In genomic region chr9:27191501-27191981, GRCm38 (mm10) we compare ENCODE assay signal across 8 mouse cellular contexts. TPM values are rescaled to one million over a fixed set of nuclear protein-coding genes. Genes with fewer than 3 reads are reported as not detected.
DNase-seq lines count a peak whose midpoint lies in the region; ATAC-seq and TF ChIP-seq lines count a peak whose summit lies in the region.

No protein-coding gene starts in this region.

- H3K27ac ChIP-seq in forebrain, embryonic 10.5 days, result peak overlapping the region; percentile 79
- peak overlapping the region; percentile 86 for H3K27ac ChIP-seq in hindbrain, embryonic 15.5 days (replicated peaks)
- H3K27ac ChIP-seq in liver, embryonic 11.5 days (ENCODE audit: low read depth, low read length), result no peak overlapping the region
- no peak overlapping the region for H3K27ac ChIP-seq in olfactory bulb, adult 2 months (ENCODE audit: insufficient read depth, low read depth, low read length)

- H3K9me3 ChIP-seq in forebrain, embryonic 10.5 days, result no peaks in the 10 kb centered on the region
- no peaks in the 10 kb centered on the region for H3K9me3 ChIP-seq in hindbrain, embryonic 15.5 days
- no peaks in the 10 kb centered on the region for H3K9me3 ChIP-seq in liver, embryonic 11.5 days (ENCODE audit: control insufficient read depth, low read length)

- TF ChIP-seq POLR2A in olfactory bulb, adult 2 months (IDR thresholded peaks at IDR 0.05; ENCODE audit: insufficient read depth, low read depth, low read length), result no peak

- peak overlapping the region; percentile 63 for H3K4me2 ChIP-seq in hindbrain, embryonic 15.5 days
- peak overlapping the region; percentile 49 for H3K4me2 ChIP-seq in liver, embryonic 11.5 days

- 5% methylated on average over 7 of the region's 7 CpGs for WGBS in forebrain, embryonic 10.5 days
- WGBS in hindbrain, embryonic 15.5 days, result 11% methylated on average over 7 of the region's 7 CpGs
- 19% methylated on average over 7 of the region's 7 CpGs for WGBS in liver, embryonic 11.5 days
- WGBS in olfactory bulb, adult 2 months, result 7% methylated on average over 7 of the region's 7 CpGs

- TF ChIP-seq CTCF in olfactory bulb, adult 2 months (IDR thresholded peaks at IDR 0.05; ENCODE audit: insufficient read depth, low read depth, low read length), result no peak

- ATAC-seq in hindbrain, embryonic 15.5 days (ENCODE audit: low FRiP score, low read depth), result peak; percentile 49
- peak; percentile 21; the same call in 1 of the 2 replicates for ATAC-seq in liver, embryonic 11.5 days (replicated peaks; ENCODE audit: low FRiP score)

- DNase-seq in MN1 (ENCODE audit: low spot score), result peak; percentile 77
- peak; percentile 85 for DNase-seq in brain, adult 2 months (ENCODE audit: low read depth, low spot score)
- peak; percentile 27 for DNase-seq in forebrain, embryonic 10.5 days (ENCODE audit: extremely low spot score, low spot score)
- no peak for DNase-seq in liver, embryonic 11.5 days (ENCODE audit: low spot score)
- DNase-seq in frontal cortex, postnatal 14 days (ENCODE audit: low spot score in 2 of 2), result no peak
- DNase-seq in T-cell, adult 2 months (ENCODE audit: low spot score), result no peak

- H3K27me3 ChIP-seq in forebrain, embryonic 10.5 days (ENCODE audit: poor library complexity, severe bottlenecking), result 0 out of 2 replicates have a peak, but pooled peaks cover 14% of the 10 kb centered on the region
- no peaks in the 10 kb centered on the region for H3K27me3 ChIP-seq in hindbrain, embryonic 15.5 days
- H3K27me3 ChIP-seq in liver, embryonic 11.5 days (replicated peaks; ENCODE audit: control insufficient read depth, insufficient read depth, low read length), result no peaks in the 10 kb centered on the region

- peak overlapping the region; percentile 28 for H3K9ac ChIP-seq in hindbrain, embryonic 15.5 days
- H3K9ac ChIP-seq in liver, embryonic 11.5 days (ENCODE audit: low read depth, low read length), result no peak overlapping the region

- H3K4me3 ChIP-seq in forebrain, embryonic 10.5 days, result peak overlapping the region; percentile 44
- H3K4me3 ChIP-seq in hindbrain, embryonic 15.5 days, result peak overlapping the region; percentile 31
- H3K4me3 ChIP-seq in liver, embryonic 11.5 days (ENCODE audit: low read depth, low read length), result no peak overlapping the region
- H3K4me3 ChIP-seq in olfactory bulb, adult 2 months (ENCODE audit: insufficient read depth, low read depth, low read length), result peak overlapping the region; percentile 34

- H3K4me1 ChIP-seq in forebrain, embryonic 10.5 days, result peaks cover 28% of the 10 kb centered on the region
- H3K4me1 ChIP-seq in hindbrain, embryonic 15.5 days (replicated peaks), result peaks cover 37% of the 10 kb centered on the region
- peaks cover 6% of the 10 kb centered on the region; the same call in 1 of the 2 replicates for H3K4me1 ChIP-seq in liver, embryonic 11.5 days (replicated peaks; ENCODE audit: control insufficient read depth, insufficient read depth, low read length)
- peaks cover 24% of the 10 kb centered on the region for H3K4me1 ChIP-seq in olfactory bulb, adult 2 months (ENCODE audit: control insufficient read depth, insufficient read depth, low read length)

- H3K36me3 ChIP-seq in forebrain, embryonic 10.5 days (replicated peaks), result no peaks in the 10 kb centered on the region
- H3K36me3 ChIP-seq in hindbrain, embryonic 15.5 days, result no peaks in the 10 kb centered on the region
- H3K36me3 ChIP-seq in liver, embryonic 11.5 days (ENCODE audit: control insufficient read depth, insufficient read depth, low read length), result no peaks in the 10 kb centered on the region

RNA-seq across cellular contexts. Expression of gene Jam3, which starts 36.3 kb away (rescaled TPM):
- 146 and 150 TPM in 2 replicates for polyA plus RNA-seq in forebrain, embryonic 10.5 days (2016; fragmentation: Nextera tagmentation; extraction: Ambion mirVana)
- polyA plus RNA-seq in hindbrain, embryonic 15.5 days (2015; fragmentation: Nextera tagmentation; extraction: Ambion mirVana), result 46.7 and 49.9 TPM in 2 replicates
- polyA plus RNA-seq in liver, embryonic 11.5 days (2014; fragmentation: Nextera tagmentation; extraction: Ambion mirVana), result 26.3 and 31.6 TPM in 2 replicates
- not detected in 2 replicates for polyA plus RNA-seq in olfactory bulb, adult 2 months (2012; ENCODE audit: insufficient read depth, insufficient read length, low replicate concordance, missing spikeins)

Comparison
In these comparisons a context has a peak if more than half of its experiments do, and no peak if none do; other contexts are left out.
1. DNase-seq: peak in MN1 (single experiment), brain, adult 2 months (single experiment) and forebrain, embryonic 10.5 days (single experiment); none in liver, embryonic 11.5 days (single experiment), frontal cortex, postnatal 14 days (0 of 2) and T-cell, adult 2 months (single experiment).
2. H3K27ac ChIP-seq: peak in forebrain, embryonic 10.5 days (single experiment) and hindbrain, embryonic 15.5 days (single experiment); none in liver, embryonic 11.5 days (single experiment) and olfactory bulb, adult 2 months (single experiment).
3. RNA of gene Jam3, which starts 36.3 kb away (polyA plus RNA-seq): 146 to 150 TPM in forebrain, embryonic 10.5 days, 46.7 to 49.9 TPM in hindbrain, embryonic 15.5 days and 26.3 to 31.6 TPM in liver, embryonic 11.5 days; not detected in olfactory bulb, adult 2 months; every median in the first group is over 10 times any median in the second.